Mouse (Mus musculus): ENCODE results near the gene Nr4a1.

DNA sequence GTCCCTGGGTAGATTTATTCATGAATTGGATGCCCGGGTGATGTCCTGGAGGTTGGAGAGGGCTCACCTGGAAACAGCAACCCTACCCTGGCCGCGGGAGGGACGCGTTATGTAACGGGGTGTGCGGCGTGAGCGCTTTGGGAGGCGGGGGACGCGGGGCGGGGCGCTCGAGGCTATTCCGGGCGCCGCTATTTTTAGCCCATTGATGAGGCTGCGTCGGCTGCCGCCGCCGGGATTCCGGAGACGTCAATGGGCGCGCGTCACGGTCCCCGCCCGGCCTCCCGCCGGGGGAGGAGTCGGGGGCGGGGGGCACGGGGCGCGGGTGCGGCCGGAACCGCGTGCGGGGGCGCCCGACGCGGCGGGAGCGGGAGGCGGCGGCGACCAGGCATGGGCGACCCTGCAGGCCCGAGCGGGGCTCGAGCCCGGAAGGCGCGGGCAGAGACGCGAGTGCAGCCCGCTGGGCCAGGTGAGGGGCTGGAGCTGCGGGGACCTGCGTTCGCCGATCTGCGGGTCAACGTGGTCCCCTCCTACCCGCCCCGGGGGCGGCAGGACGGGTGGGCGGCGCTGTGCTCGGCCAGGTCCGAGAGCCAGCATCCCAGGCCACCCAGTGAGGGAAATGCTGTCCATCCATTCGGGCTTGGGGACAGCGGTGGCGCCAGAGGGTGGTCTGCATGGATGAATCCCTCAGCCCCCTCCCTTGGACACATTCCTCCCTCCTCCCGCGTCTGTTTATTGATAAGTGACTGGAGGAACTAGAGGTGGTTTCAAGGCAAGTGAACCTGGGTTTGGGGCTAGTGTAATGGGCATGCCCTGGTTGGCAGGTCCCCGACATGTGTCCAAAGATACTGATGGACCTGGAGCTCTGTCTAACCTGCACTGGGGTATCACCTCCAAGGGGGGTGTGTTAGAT, at the start of gene Nr4a1:
- TF ChIP-seq POLR2A (IDR thresholded peaks at IDR 0.05; ENCODE audit: low read depth, low read length) (no peak), PAX5 (IDR thresholded peaks at IDR 0.05; ENCODE audit: low read length) (no peak), MAX (IDR thresholded peaks at IDR 0.05; ENCODE audit: low read length) (no peak), CTCF (conservative IDR thresholded peaks at IDR 0.05 in 1 of 2, IDR thresholded peaks at IDR 0.05 in 1 of 2; ENCODE audit: low read depth in 2 of 2, low read length in 2 of 2) (no peak), MAFK (IDR thresholded peaks at IDR 0.05; ENCODE audit: insufficient replicate concordance, low read length) (no peak), TBP (conservative IDR thresholded peaks at IDR 0.05; ENCODE audit: low read depth, low read length) (no peak), CHD2 (IDR thresholded peaks at IDR 0.05; ENCODE audit: low read length) (no peak), EP300 (IDR thresholded peaks at IDR 0.05; ENCODE audit: low read length) (no peak), JUND (conservative IDR thresholded peaks at IDR 0.05; ENCODE audit: low read depth, low read length) (no peak)

Data from CH12.LX (cell line).